Mouse (Mus musculus) frontal cortex, adult (tissue): ENCODE data around the gene Stard10.

Experiments used
- ATAC-seq: cut with Nextera tagmentation; 2 replicates; pipeline ENCODE4 v1.9.2; 2017; ENCODE audit warnings: mild to moderate bottlenecking, moderate library complexity, mixed read lengths; ENCODE audit not compliant: low TSS enrichment

Gene Stard10

GRCm38 (mm10) chr7:101367901-101368852 is 51.3 kb downstream of the Stard10 start:
- ATAC-seq = peak; percentile 38; the same call in 1 of the 2 replicates

- no peak for ATAC-seq
These were observed 52.8 kb downstream of the Stard10 start for GRCm38 (mm10) chr7:101369666-101370065.

- no peak for ATAC-seq
These were observed 56.2 kb downstream of the Stard10 start for GRCm38 (mm10) chr7:101373082-101373481.

- ATAC-seq = peak; percentile 79
These were observed 57.3 kb downstream of the Stard10 start for GRCm38 (mm10) chr7:101374155-101374554.

- ATAC-seq = no peak
These were observed 59.9 kb downstream of the Stard10 start for GRCm38 (mm10) chr7:101376701-101377340.

- no peak for ATAC-seq
These were observed 60.9 kb downstream of the Stard10 start for GRCm38 (mm10) chr7:101377741-101378262.

GRCm38 (mm10) chr7:101378285-101378684 is 61.4 kb downstream of the Stard10 start:
- ATAC-seq = no peak

GRCm38 (mm10) chr7:101378796-101379465 is 62.0 kb downstream of the Stard10 start:
- no peak for ATAC-seq

- no peak for ATAC-seq
These were observed 62.8 kb downstream of the Stard10 start for GRCm38 (mm10) chr7:101379732-101380131.

- no peak for ATAC-seq
These were observed 64.6 kb downstream of the Stard10 start for GRCm38 (mm10) chr7:101381512-101381911.

- peak; percentile 54; the same call in 1 of the 2 replicates for ATAC-seq
These were observed 65.5 kb downstream of the Stard10 start for GRCm38 (mm10) chr7:101382378-101382777.

- ATAC-seq = no peak
These were observed 66.9 kb downstream of the Stard10 start for GRCm38 (mm10) chr7:101383756-101384155.

GRCm38 (mm10) chr7:101384931-101385330 is 68.0 kb downstream of the Stard10 start:
- no peak for ATAC-seq

- ATAC-seq = no peak
These were observed 68.4 kb downstream of the Stard10 start for GRCm38 (mm10) chr7:101385331-101385733.

- no peak for ATAC-seq
These were observed 69.1 kb downstream of the Stard10 start for GRCm38 (mm10) chr7:101385866-101386452.

GRCm38 (mm10) chr7:101389256-101389655 is 72.4 kb downstream of the Stard10 start:
- no peak for ATAC-seq

- ATAC-seq = 0 out of 2 replicates have a peak, but pooled peaks have one; percentile 39
These were observed 75.1 kb downstream of the Stard10 start for GRCm38 (mm10) chr7:101391909-101392479.

- ATAC-seq = no peak
These were observed 76.1 kb downstream of the Stard10 start for GRCm38 (mm10) chr7:101393015-101393414.

- peak; percentile 32; the same call in 1 of the 2 replicates for ATAC-seq
These were observed 77.0 kb downstream of the Stard10 start for GRCm38 (mm10) chr7:101393694-101394504.

GRCm38 (mm10) chr7:101394569-101394968 is 77.7 kb downstream of the Stard10 start:
- no peak for ATAC-seq
